Mouse (Mus musculus) lung, adult 2 months (tissue): Measurements from ENCODE around the gene Dock4.

Source experiments
- CTCF ChIP-seq: fragments of 200-500 bp; IDR thresholded peaks from 2 replicates; pipeline ENCODE4 v1.5.1; 2011; ENCODE audit warnings: mild to moderate bottlenecking, low read length, control low read depth; ENCODE audit not compliant: insufficient read depth
- POLR2A ChIP-seq: fragments of 200-500 bp; IDR thresholded peaks from 2 replicates; pipeline ENCODE4 v1.6.1; 2011; ENCODE audit warnings: low read depth, mild to moderate bottlenecking, control low read depth, low read length, borderline replicate concordance; ENCODE audit errors: extremely low read depth

GRCm38 (mm10) chr12:40843474-40844080 is 397.8 kb downstream of the Dock4 start:
- TF ChIP-seq CTCF: no peak
- TF ChIP-seq POLR2A: no peak
